Mouse (Mus musculus): ENCODE results near the gene Pdyn.

DNA sequence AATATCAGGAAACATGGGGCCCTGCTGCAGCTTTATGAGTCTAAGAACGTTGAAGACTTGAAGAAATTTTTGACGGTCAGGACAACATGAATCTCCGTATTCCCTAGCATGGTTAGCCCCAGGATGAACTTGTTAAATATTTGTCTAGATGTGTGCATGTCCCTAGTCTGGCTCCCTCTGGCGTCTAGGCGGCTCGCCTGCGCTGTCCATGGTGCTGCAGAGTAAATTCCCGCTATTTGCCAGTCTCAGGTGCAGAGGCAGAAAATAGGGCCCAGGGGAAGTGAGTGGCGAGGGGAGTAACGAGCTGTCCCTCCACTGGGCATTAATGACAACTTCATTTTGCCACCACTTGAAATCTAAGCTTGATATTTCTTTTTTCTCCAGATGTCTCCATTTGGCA is 16.0 kb upstream of the Pdyn start:
- TF ChIP-seq CTCF (conservative IDR thresholded peaks at IDR 0.05; ENCODE audit: low read length) (peak; percentile 60), POU5F1 (IDR thresholded peaks at IDR 0.05; ENCODE audit: borderline replicate concordance, low read length) (no peak)

Data from E14TG2a.4 (cell line).